Mouse (Mus musculus) midbrain, postnatal 0 days (tissue): ENCODE data around the gene Cd22. TPM values are rescaled to one million over a fixed set of nuclear protein-coding genes. Genes with fewer than 3 reads are reported as not detected.

Source experiments
- ATAC-seq: fragments of 200-750 bp; cut with Nextera tagmentation; 2 replicates; pipeline ENCODE4 v1.8.0; 2017; ENCODE audit warnings: moderate number of reproducible peaks, mild to moderate bottlenecking, moderate TSS enrichment, moderate library complexity; ENCODE audit not compliant: low FRiP score
- DNase-seq: peaks from one replicate; pipeline ENCODE4 v3.0.0-alpha.2; 2015; ENCODE audit warnings: low spot score
- H3K27ac ChIP-seq: fragments of 300-500 bp; sonication (generic); 2 replicates; pipeline ENCODE4 v1.5.1; 2014; ENCODE audit warnings: low read depth, mild to moderate bottlenecking, low read length, mixed read lengths
- H3K27me3 ChIP-seq: fragments of 300-500 bp; sonication (generic); 2 replicates; pipeline ENCODE4 v1.6.1; 2014; ENCODE audit warnings: low read length, control low read depth, mixed read lengths; ENCODE audit not compliant: insufficient read depth
- H3K36me3 ChIP-seq: fragments of 300-500 bp; sonication (generic); 2 replicates; pipeline ENCODE4 v1.6.1; 2014; ENCODE audit warnings: low read length, control low read depth, mixed read lengths; ENCODE audit not compliant: insufficient read depth
- H3K4me1 ChIP-seq: fragments of 300-500 bp; sonication (generic); 2 replicates; pipeline ENCODE4 v1.6.1; 2014; ENCODE audit warnings: mild to moderate bottlenecking, control low read depth, antibody characterized with exemption, low read length, mixed read lengths; ENCODE audit not compliant: insufficient read depth
- H3K4me2 ChIP-seq: fragments of 300-500 bp; sonication (generic); 2 replicates; pipeline ENCODE4 v1.6.1; 2014; ENCODE audit warnings: low read depth, mild to moderate bottlenecking, low read length, mixed read lengths; ENCODE audit not compliant: poor library complexity, severe bottlenecking
- H3K4me3 ChIP-seq: fragments of 300-500 bp; sonication (generic); 2 replicates; pipeline ENCODE4 v1.5.1; 2014; ENCODE audit warnings: low read depth, mild to moderate bottlenecking, low read length, moderate library complexity
- H3K9ac ChIP-seq: fragments of 300-500 bp; sonication (generic); replicated peaks from 2 replicates; pipeline ENCODE4 v1.6.1; 2014; ENCODE audit warnings: mild to moderate bottlenecking, low read length, moderate library complexity, mixed read lengths; ENCODE audit not compliant: poor library complexity, severe bottlenecking
- H3K9me3 ChIP-seq: fragments of 300-500 bp; sonication (generic); 2 replicates; pipeline ENCODE4 v1.6.1; 2016; ENCODE audit warnings: low read length, control low read depth
- CTCF ChIP-seq: IDR thresholded peaks from 2 replicates; pipeline ENCODE4 v1.5.1; 2016; ENCODE audit warnings: antibody characterized with exemption, mild to moderate bottlenecking
- WGBS: fragments of 180-500 bp; shearing (Covaris S2); extraction: QIAGEN DNeasy Blood & Tissue Kit; methylation state at CpG from one replicate; pipeline ENCODE4 v1.1.7; 2014; 5-methylcytosine and 5-hydroxymethylcytosine counted together
- polyA plus RNA-seq: library from polyadenylated mRNA; unstranded; fragments of >200 nt; fragmentation: Nextera tagmentation; extraction: Ambion mirVana; gene quantifications from 2 replicates; pipeline ENCODE4 v1.2.1, GENCODE M21; 2015
- total RNA-seq: library from RNA; depleted of rRNA; stranded (reverse); fragments of >200 nt; gene quantifications from 2 replicates; pipeline ENCODE4 v1.2.3, GENCODE M21; 2014; rRNA removed

The Cd22 gene
- total and polyA plus RNA-seq, 2 experiments from 2014 or later, result 0.16 to 0.71 TPM

- Histone ChIP-seq H3K4me3 (no peak overlapping the region), H3K9ac (no peak overlapping the region), H3K27me3 (no peaks in the 10 kb centered on the region), H3K9me3 (no peaks in the 10 kb centered on the region), H3K4me1 (no peaks in the 10 kb centered on the region), H3K4me2 (no peak overlapping the region), H3K27ac (no peak overlapping the region), H3K36me3 (no peaks in the 10 kb centered on the region)
- TF ChIP-seq CTCF, result no peak
- DNase-seq, result no peak
- no peak for ATAC-seq
- WGBS, result 95% methylated on average over 3 of the region's 3 CpGs
Measured at GRCm38 (mm10) chr7:30824306-30824705, 55.8 kb downstream of the Cd22 start.

- H3K27ac ChIP-seq, result no peak within 1 kb of the TSS
- DNase-seq (no peak), ATAC-seq (no peak)
- no peak for TF ChIP-seq CTCF
- H3K4me3 ChIP-seq, result no peak within 1 kb of the TSS
- H3K9ac ChIP-seq, result no peak within 1 kb of the TSS
- no peaks in the 10 kb centered on the region for H3K27me3 ChIP-seq
- H3K4me2 ChIP-seq, result no peak within 1 kb of the TSS
- H3K9me3 ChIP-seq, result no peaks in the 10 kb centered on the region
- H3K36me3 ChIP-seq, result no peaks in the 10 kb centered on the region
- H3K4me1 ChIP-seq, result no peaks in the 10 kb centered on the region
- WGBS, result 88% methylated on average over 18 of the region's 18 CpGs
Measured at GRCm38 (mm10) chr7:30823675-30824074, 56.5 kb downstream of the Cd22 start, which contains the start of gene Ffar2. Gene Ffar2, minus strand, starts transcription at chr7:30823775.

GRCm38 (mm10) chr7:30821532-30821931 lies 58.6 kb downstream of the Cd22 start:
- Histone ChIP-seq H3K4me2 (no peak overlapping the region), H3K9me3 (no peaks in the 10 kb centered on the region), H3K27me3 (no peaks in the 10 kb centered on the region), H3K9ac (no peak overlapping the region), H3K36me3 (no peaks in the 10 kb centered on the region), H3K27ac (no peak overlapping the region), H3K4me1 (no peaks in the 10 kb centered on the region), H3K4me3 (no peak overlapping the region)
- DNase-seq, result no peak
- no peak for ATAC-seq
- TF ChIP-seq CTCF, result no peak
- WGBS, result 80% methylated on average over 5 of the region's 5 CpGs

DNA sequence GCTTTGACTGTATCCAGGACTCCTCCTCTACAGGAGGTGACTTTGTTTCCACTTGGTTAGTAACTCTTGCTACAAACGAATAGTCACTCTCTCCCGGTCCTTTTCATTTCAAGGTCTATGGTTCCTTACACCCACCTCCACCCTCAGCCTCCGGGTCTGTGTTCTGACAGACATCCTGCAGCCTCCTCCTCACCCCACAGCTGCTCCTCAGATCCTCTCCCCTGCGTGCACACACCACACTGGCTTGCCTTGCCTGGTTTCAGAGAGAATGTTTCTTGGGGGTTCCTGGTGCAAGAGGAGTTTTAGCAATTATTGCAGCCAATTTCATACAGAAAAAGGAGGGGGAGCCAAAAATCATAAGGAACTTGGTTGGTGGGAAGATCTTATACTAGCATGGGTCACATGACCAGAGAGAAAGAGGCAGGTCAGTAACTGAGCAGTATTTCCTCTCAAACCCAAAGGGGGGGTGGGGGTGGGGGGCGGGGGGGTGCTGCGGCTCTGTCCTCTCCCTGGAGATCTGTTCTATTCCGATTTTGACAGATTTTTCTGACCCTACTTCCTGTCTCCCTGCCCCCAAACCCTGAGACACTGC lies 59.2 kb downstream of the Cd22 start:
- DNase-seq, result no peak
- Histone ChIP-seq H3K4me3 (no peak overlapping the region), H3K27ac (no peak overlapping the region), H3K4me2 (no peak overlapping the region), H3K9me3 (no peaks in the 10 kb centered on the region), H3K36me3 (no peaks in the 10 kb centered on the region), H3K4me1 (no peaks in the 10 kb centered on the region), H3K27me3 (no peaks in the 10 kb centered on the region), H3K9ac (no peak overlapping the region)
- TF ChIP-seq CTCF, result no peak
- no peak for ATAC-seq
- 76% methylated on average over 5 of the region's 7 CpGs for WGBS

GRCm38 (mm10) chr7:30820131-30820530 lies 60.0 kb downstream of the Cd22 start:
- ATAC-seq (no peak), DNase-seq (no peak)

More at GRCm38 (mm10) chr7:30820131-30820530, 60.0 kb downstream of the Cd22 start:
- H3K9me3 ChIP-seq, result no peaks in the 10 kb centered on the region
- no peak overlapping the region for H3K27ac ChIP-seq
- 69% methylated on average over 6 of the region's 6 CpGs for WGBS
- no peak overlapping the region for H3K4me3 ChIP-seq
- no peaks in the 10 kb centered on the region for H3K4me1 ChIP-seq
- no peak overlapping the region for H3K4me2 ChIP-seq
- no peaks in the 10 kb centered on the region for H3K27me3 ChIP-seq
- TF ChIP-seq CTCF, result no peak
- no peak overlapping the region for H3K9ac ChIP-seq
- H3K36me3 ChIP-seq, result no peaks in the 10 kb centered on the region

Other genes starting within 250 kb of the Cd22 start
- gene Etv2, start 244.5 kb downstream of the Cd22 start, total RNA-seq, result 1.2 TPM in 1 of 2 replicates, not detected in the other
- gene Etv2, start 244.5 kb downstream of the Cd22 start, polyA plus RNA-seq, result 0.15 TPM in 1 of 2 replicates, not detected in the other
- gene Rbm42, start 230.0 kb downstream of the Cd22 start, total RNA-seq, result 163 and 185 TPM in 2 replicates
- gene Rbm42, start 230.0 kb downstream of the Cd22 start, polyA plus RNA-seq, result 120 and 123 TPM in 2 replicates
- gene Haus5, start 215.3 kb downstream of the Cd22 start, total RNA-seq, result 17.9 and 22.7 TPM in 2 replicates
- gene Haus5, start 215.3 kb downstream of the Cd22 start, polyA plus RNA-seq, result 19.8 and 20.0 TPM in 2 replicates
- gene Pmis2, start 208.7 kb downstream of the Cd22 start, total RNA-seq, result not detected in 2 replicates
- not detected in 2 replicates for gene Pmis2, start 208.7 kb downstream of the Cd22 start, polyA plus RNA-seq
- gene 2200002J24Rik, start 181.4 kb downstream of the Cd22 start, total RNA-seq, result not detected in 2 replicates
- gene 2200002J24Rik, start 181.4 kb downstream of the Cd22 start, polyA plus RNA-seq, result not detected in 2 replicates
- gene Atp4a, start 168.1 kb downstream of the Cd22 start, total RNA-seq, result 0.82 and 2.3 TPM in 2 replicates
- gene Atp4a, start 168.1 kb downstream of the Cd22 start, polyA plus RNA-seq, result 2.7 and 2.8 TPM in 2 replicates
- 166 and 167 TPM in 2 replicates for gene Tmem147, start 150.8 kb downstream of the Cd22 start, total RNA-seq
- gene Tmem147, start 150.8 kb downstream of the Cd22 start, polyA plus RNA-seq, result 290 and 318 TPM in 2 replicates
- not detected in 2 replicates for gene Gapdhs, start 136.7 kb downstream of the Cd22 start, total RNA-seq
- 0.79 and 0.80 TPM in 2 replicates for gene Gapdhs, start 136.7 kb downstream of the Cd22 start, polyA plus RNA-seq
- 2.4 and 4.0 TPM in 2 replicates for gene Sbsn, start 128.9 kb downstream of the Cd22 start, total RNA-seq
- 1.8 and 4.1 TPM in 2 replicates for gene Sbsn, start 128.9 kb downstream of the Cd22 start, polyA plus RNA-seq
- gene Dmkn, start 116.6 kb downstream of the Cd22 start, total RNA-seq, result 0.71 and 7.9 TPM in 2 replicates
- gene Dmkn, start 116.6 kb downstream of the Cd22 start, polyA plus RNA-seq, result 4.5 and 4.9 TPM in 2 replicates
- gene Krtdap, start 92.4 kb downstream of the Cd22 start, total RNA-seq, result 4.8 and 19.2 TPM in 2 replicates
- gene Krtdap, start 92.4 kb downstream of the Cd22 start, polyA plus RNA-seq, result 1.2 and 1.6 TPM in 2 replicates
- gene Ffar2, start 56.6 kb downstream of the Cd22 start, total RNA-seq, result not detected in 2 replicates
- gene Ffar2, start 56.6 kb downstream of the Cd22 start, polyA plus RNA-seq, result 0.07 and 0.25 TPM in 2 replicates
- gene Ffar3, start 24.2 kb downstream of the Cd22 start, total RNA-seq, result not detected in 2 replicates
- not detected in 2 replicates for gene Ffar3, start 24.2 kb downstream of the Cd22 start, polyA plus RNA-seq
- not detected in 2 replicates for gene Ffar1, start 18.8 kb downstream of the Cd22 start, total RNA-seq
- gene Ffar1, start 18.8 kb downstream of the Cd22 start, polyA plus RNA-seq, result not detected in 2 replicates
- gene Mag, start 34.5 kb upstream of the Cd22 start, total RNA-seq, result 5.3 and 14.9 TPM in 2 replicates
- 5.7 and 6.9 TPM in 2 replicates for gene Mag, start 34.5 kb upstream of the Cd22 start, polyA plus RNA-seq
- gene Hamp2, start 44.3 kb upstream of the Cd22 start, total RNA-seq, result not detected in 2 replicates
- gene Hamp2, start 44.3 kb upstream of the Cd22 start, polyA plus RNA-seq, result not detected in 2 replicates
- not detected in 2 replicates for gene Hamp, start 63.7 kb upstream of the Cd22 start, total RNA-seq
- gene Hamp, start 63.7 kb upstream of the Cd22 start, polyA plus RNA-seq, result not detected in 2 replicates
- 95.3 and 102 TPM in 2 replicates for gene Usf2, start 76.5 kb upstream of the Cd22 start, total RNA-seq
- gene Usf2, start 76.5 kb upstream of the Cd22 start, polyA plus RNA-seq, result 27.0 and 28.4 TPM in 2 replicates
- gene Lsr, start 93.1 kb upstream of the Cd22 start, total RNA-seq, result 29.7 and 30.3 TPM in 2 replicates
- gene Lsr, start 93.1 kb upstream of the Cd22 start, polyA plus RNA-seq, result 23.9 TPM in 2 replicates
- 0.88 TPM in 1 of 2 replicates, not detected in the other for gene Fam187b, start 93.4 kb upstream of the Cd22 start, total RNA-seq
- gene Fam187b, start 93.4 kb upstream of the Cd22 start, polyA plus RNA-seq, result 0.85 and 0.91 TPM in 2 replicates
- 23.1 and 48.0 TPM in 2 replicates for gene Fxyd5, start 162.1 kb upstream of the Cd22 start, total RNA-seq
- 31.9 and 32.9 TPM in 2 replicates for gene Fxyd5, start 162.1 kb upstream of the Cd22 start, polyA plus RNA-seq
- gene Fxyd7, start 171.1 kb upstream of the Cd22 start, total RNA-seq, result 189 and 285 TPM in 2 replicates
- gene Fxyd7, start 171.1 kb upstream of the Cd22 start, polyA plus RNA-seq, result 455 and 516 TPM in 2 replicates
- 7.0 and 7.4 TPM in 2 replicates for gene Fxyd1, start 176.9 kb upstream of the Cd22 start, total RNA-seq
- gene Fxyd1, start 176.9 kb upstream of the Cd22 start, polyA plus RNA-seq, result 20.4 and 22.2 TPM in 2 replicates
- gene Lgi4, start 179.0 kb upstream of the Cd22 start, total RNA-seq, result 1.2 and 1.3 TPM in 2 replicates
- 0.56 and 0.81 TPM in 2 replicates for gene Lgi4, start 179.0 kb upstream of the Cd22 start, polyA plus RNA-seq
- gene Fxyd3, start 196.4 kb upstream of the Cd22 start, total RNA-seq, result 3.7 TPM in 1 of 2 replicates, not detected in the other
- gene Fxyd3, start 196.4 kb upstream of the Cd22 start, polyA plus RNA-seq, result 0.47 TPM in 1 of 2 replicates, not detected in the other
- gene Hpn, start 234.9 kb upstream of the Cd22 start, total RNA-seq, result 0.49 and 2.6 TPM in 2 replicates
- gene Hpn, start 234.9 kb upstream of the Cd22 start, polyA plus RNA-seq, result 0.62 TPM in 1 of 2 replicates, not detected in the other
- gene Scn1b, start 246.7 kb upstream of the Cd22 start, total RNA-seq, result 45.0 and 57.5 TPM in 2 replicates
- 32.3 and 35.8 TPM in 2 replicates for gene Scn1b, start 246.7 kb upstream of the Cd22 start, polyA plus RNA-seq